ENCODE assay signal across 8 mouse cellular contexts in genomic region chr13:31630051-31630450, GRCm38 (mm10). TPM values are rescaled to one million over a fixed set of nuclear protein-coding genes. Genes with fewer than 3 reads are reported as not detected.
A peak's percentile ranks its signal among the peaks of the same experiment; 100 is the strongest.
DNase-seq lines count a peak whose midpoint lies in the region; ATAC-seq and TF ChIP-seq lines count a peak whose summit lies in the region.

No protein-coding gene starts in this region.

- WGBS in liver, embryonic 13.5 days (ENCODE audit: insufficient replicate concordance), result 19% methylated on average over 12 of the region's 12 CpGs

- ATAC-seq in liver, embryonic 13.5 days (ENCODE audit: low read depth), result no peak

- no peaks in the 10 kb centered on the region for H3K9me3 ChIP-seq in liver, embryonic 13.5 days (replicated peaks)

- no peak overlapping the region for H3K27ac ChIP-seq in gastrocnemius, adult 2 months
- no peak overlapping the region for H3K27ac ChIP-seq in liver, embryonic 13.5 days

- intact Hi-C loops in gastrocnemius, adult 2 months (cut with DNase I), result no loop called here

- DNase-seq in gastrocnemius, adult 2 months, result no peak
- DNase-seq in gastrocnemius, adult 8-10 months (ENCODE audit: low spot score in 2 of 2), result no peak
- peak; percentile 20 for DNase-seq in retina, embryonic 14.5 days (ENCODE audit: low spot score)
- DNase-seq in retina, postnatal 1 day, result no peak
- DNase-seq in liver, embryonic 13.5 days, result no peak
- DNase-seq in cerebellum, postnatal 36 days, result no peak
- no peak for DNase-seq in frontal cortex, postnatal 10 days (ENCODE audit: low spot score in 2 of 2)
- DNase-seq in layer of hippocampus, adult 11-12 months (ENCODE audit: low spot score), result no peak

- H3K4me3 ChIP-seq in gastrocnemius, adult 2 months, result peak overlapping the region; percentile 71
- H3K4me3 ChIP-seq in liver, embryonic 13.5 days (replicated peaks), result peak overlapping the region; percentile 49; the same call in 1 of the 2 replicates

- H3K36me3 ChIP-seq in liver, embryonic 13.5 days, result no peaks in the 10 kb centered on the region

- peaks cover 8% of the 10 kb centered on the region; the same call in 1 of the 2 replicates for H3K4me1 ChIP-seq in liver, embryonic 13.5 days (replicated peaks)

- peak overlapping the region; percentile 56; the same call in 1 of the 2 replicates for H3K4me2 ChIP-seq in liver, embryonic 13.5 days

- H3K9ac ChIP-seq in liver, embryonic 13.5 days, result no peak overlapping the region

- no peak for TF ChIP-seq CTCF in gastrocnemius, adult 2 months (IDR thresholded peaks at IDR 0.05)

- H3K27me3 ChIP-seq in liver, embryonic 13.5 days, result peaks cover 74% of the 10 kb centered on the region

RNA-seq across cellular contexts. Expression of gene Foxf2, which starts 4.4 kb away (rescaled TPM):
- total RNA-seq in gastrocnemius, adult 2 months (2021), result under 1 TPM in 1 of 2 experiments, not detected in 1; 0.10 TPM
- under 1 TPM in 2 of 4 experiments, not detected in 2; 0.10 to 0.24 TPM for total RNA-seq in gastrocnemius, adult 8-10 months (2022)
- polyA plus RNA-seq in liver, embryonic 13.5 days (2015; fragmentation: Nextera tagmentation; extraction: Ambion mirVana), result 0.10 TPM in 1 of 2 replicates, not detected in the other
